Mouse (Mus musculus) left cerebral cortex, adult 18-20 months (tissue): ENCODE results near the gene Ctsa. TPM values are rescaled to one million over a fixed set of nuclear protein-coding genes. Genes with fewer than 3 reads are reported as not detected.
"Not testable (repeated sequence)": the region's sequence is repeated elsewhere in the genome, so short reads cannot be mapped to it uniquely, and the experiment has no call there.

Source experiments
- DNase-seq, 2 experiments: peaks; one replicate each; pipeline ENCODE4 v3.0.0; 2021 to 2022; ENCODE audit warnings: low spot score in 2 of 2, mixed read lengths in 1 of 2
- long read RNA-seq, 2 experiments: library from polyadenylated mRNA; stranded (forward); transcript quantifications; one replicate each; pipeline ENCODE4 v2.0.0; 2021
- total RNA-seq, 2 experiments: library from RNA; stranded (reverse); gene quantifications; 2 replicates each; pipeline ENCODE4 v1.2.3; 2021

Gene Ctsa
- total RNA-seq, result 10 to 100 TPM; 93.1 to 93.6 TPM
- long read RNA-seq, experiment 1, transcript Ctsa-202 (15 exons, 2,534 nt), result major isoform, 10 of 217 reads
- long read RNA-seq, experiment 1, partial matches to known transcripts, result 188 of 217 reads
- long read RNA-seq, experiment 1, other reads (novel, unspliced or antisense), result 19 of 217 reads
- long read RNA-seq, experiment 2, transcript Ctsa-202 (15 exons, 2,534 nt), result major isoform, 6 of 156 reads
- long read RNA-seq, experiment 2, partial matches to known transcripts, result 134 of 156 reads
- long read RNA-seq, experiment 2, other reads (novel, unspliced or antisense), result 15 of 156 reads

- peak; percentile 74 to 76 for DNase-seq
Observed at GRCm38 (mm10) chr2:164832748-164833301, at the start of gene Ctsa. Gene Ctsa (plus strand): TSS chr2:164832873.

- DNase-seq, result no peak
Observed at GRCm38 (mm10) chr2:164783926-164784581, 48.6 kb upstream of the Ctsa start.

GRCm38 (mm10) chr2:164784869-164785420, 47.7 kb upstream of the Ctsa start:
- no peak for DNase-seq

GRCm38 (mm10) chr2:164785481-164786387, 46.9 kb upstream of the Ctsa start, which contains the start of gene Snx21:
Gene Snx21 (plus strand): TSS chr2:164785823.
- DNase-seq, result peak; percentile 83 to 86

- DNase-seq, result no peak
Observed at GRCm38 (mm10) chr2:164786388-164786885, 46.2 kb upstream of the Ctsa start.

- DNase-seq, result no peak
Observed at GRCm38 (mm10) chr2:164787032-164787431, 45.6 kb upstream of the Ctsa start.

GRCm38 (mm10) chr2:164787779-164788178, 44.9 kb upstream of the Ctsa start:
- DNase-seq, result no peak

GRCm38 (mm10) chr2:164788411-164788810, 44.3 kb upstream of the Ctsa start:
- no peak for DNase-seq

- no peak for DNase-seq
Observed at GRCm38 (mm10) chr2:164790451-164790850, 42.2 kb upstream of the Ctsa start.

- DNase-seq, result no peak
Observed at GRCm38 (mm10) chr2:164791841-164792261, 40.8 kb upstream of the Ctsa start.

GRCm38 (mm10) chr2:164792400-164793190, 40.1 kb upstream of the Ctsa start:
- DNase-seq, result no peak

- peak; percentile 57 to 65 for DNase-seq
Observed at GRCm38 (mm10) chr2:164793236-164793635, 39.4 kb upstream of the Ctsa start.

GRCm38 (mm10) chr2:164793772-164794171, 38.9 kb upstream of the Ctsa start:
- no peak for DNase-seq

- peak; percentile 84 to 85 for DNase-seq
Observed at GRCm38 (mm10) chr2:164794293-164794692, 38.4 kb upstream of the Ctsa start.

GRCm38 (mm10) chr2:164795868-164796267, 36.8 kb upstream of the Ctsa start:
- no peak for DNase-seq

GRCm38 (mm10) chr2:164798554-164798953, 34.1 kb upstream of the Ctsa start:
- not testable (repeated sequence) for DNase-seq

- no peak for DNase-seq
Observed at GRCm38 (mm10) chr2:164800252-164801004, 32.2 kb upstream of the Ctsa start.

- no peak for DNase-seq
Observed at GRCm38 (mm10) chr2:164803201-164803920, 29.3 kb upstream of the Ctsa start.
